Comparison of ENCODE assay signal across 25 mouse cellular contexts in genomic region chr15:32839966-32840365, GRCm38 (mm10).
A peak's percentile ranks its signal among the peaks of the same experiment; 100 is the strongest.
DNase-seq lines count a peak whose midpoint lies in the region; ATAC-seq and TF ChIP-seq lines count a peak whose summit lies in the region.
"Had no signal": no experiment of that assay in that cellular context is flagged by ENCODE, and none has a peak within 500 bp of the region (broad histone marks: within the 10 kb centered on the region; RNA-seq: fewer than 3 reads in every experiment).

No protein-coding gene starts in this region.

- H3K36me3 ChIP-seq in forebrain, embryonic 16.5 days (ENCODE audit: control insufficient read depth, insufficient read depth) = no peaks in the 10 kb centered on the region
- H3K36me3 ChIP-seq in forebrain, embryonic 13.5 days (ENCODE audit: poor library complexity, severe bottlenecking) = no peaks in the 10 kb centered on the region
- no peaks in the 10 kb centered on the region for H3K36me3 ChIP-seq in midbrain, embryonic 16.5 days (ENCODE audit: control insufficient read depth, insufficient read depth, low read length)
- H3K36me3 ChIP-seq: forebrain, embryonic 15.5 days; heart, embryonic 12.5 days; kidney, embryonic 15.5 days; liver, embryonic 15.5 days; lung, embryonic 15.5 days; neural tube, embryonic 12.5 days; stomach, embryonic 15.5 days had no signal

- no peak overlapping the region for H3K4me3 ChIP-seq in forebrain, embryonic 16.5 days (replicated peaks; ENCODE audit: low read length)
- no peak overlapping the region for H3K4me3 ChIP-seq in forebrain, embryonic 13.5 days
- H3K4me3 ChIP-seq in midbrain, embryonic 16.5 days (ENCODE audit: low read depth, low read length) = no peak overlapping the region
- H3K4me3 ChIP-seq: forebrain, embryonic 15.5 days; heart, embryonic 12.5 days; kidney, embryonic 15.5 days; liver, embryonic 15.5 days; lung, embryonic 15.5 days; neural tube, embryonic 12.5 days; stomach, embryonic 15.5 days had no signal

- H3K27ac ChIP-seq in forebrain, embryonic 16.5 days (ENCODE audit: low read length) = no peak overlapping the region
- H3K27ac ChIP-seq in forebrain, embryonic 13.5 days = no peak overlapping the region
- no peak overlapping the region for H3K27ac ChIP-seq in midbrain, embryonic 16.5 days (ENCODE audit: low read length)
- H3K27ac ChIP-seq: forebrain, embryonic 15.5 days; kidney, embryonic 15.5 days; liver, embryonic 15.5 days; lung, embryonic 15.5 days; neural tube, embryonic 12.5 days; stomach, embryonic 15.5 days had no signal

- no peak for TF ChIP-seq POLR2A in brain, embryonic 14.5 days (IDR thresholded peaks at IDR 0.05; ENCODE audit: borderline replicate concordance, extremely low read depth, insufficient read depth, insufficient read length, poor library complexity, severe bottlenecking)

- peak; percentile 5 for DNase-seq in left cerebral cortex, postnatal 4 days
- DNase-seq in left cerebral cortex, adult 8-10 months (ENCODE audit: low spot score in 2 of 2) = no peak
- peak; percentile 47 for DNase-seq in brain, embryonic 14.5 days (ENCODE audit: low read depth)
- no peak for DNase-seq in embryo, embryonic 10.5 days (ENCODE audit: low spot score)
- DNase-seq: cerebellum, adult 8-10 months; gastrocnemius, postnatal 25 days; heart, adult 18-20 months; heart, postnatal 10 days; kidney, postnatal 36 days; liver; lung, postnatal 36 days; thymus, adult 18-20 months; thymus, postnatal 36 days had no signal

- no peak overlapping the region for H3K9ac ChIP-seq in forebrain, embryonic 16.5 days (replicated peaks; ENCODE audit: low read depth, low read length)
- no peak overlapping the region for H3K9ac ChIP-seq in forebrain, embryonic 13.5 days
- H3K9ac ChIP-seq in midbrain, embryonic 16.5 days (ENCODE audit: low read depth, low read length) = no peak overlapping the region
- H3K9ac ChIP-seq: forebrain, embryonic 15.5 days; heart, embryonic 12.5 days; kidney, embryonic 15.5 days; liver, embryonic 15.5 days; lung, embryonic 15.5 days; neural tube, embryonic 12.5 days; stomach, embryonic 15.5 days had no signal

- intact Hi-C loops in left cerebral cortex, postnatal 4 days (cut with DNase I) = no loop called here

- H3K4me2 ChIP-seq in forebrain, embryonic 16.5 days (ENCODE audit: low read length) = no peak overlapping the region
- no peak overlapping the region for H3K4me2 ChIP-seq in forebrain, embryonic 13.5 days
- H3K4me2 ChIP-seq in midbrain, embryonic 16.5 days (ENCODE audit: low read length) = no peak overlapping the region
- H3K4me2 ChIP-seq: forebrain, embryonic 15.5 days; heart, embryonic 12.5 days; kidney, embryonic 15.5 days; liver, embryonic 15.5 days; lung, embryonic 15.5 days; neural tube, embryonic 12.5 days; stomach, embryonic 15.5 days had no signal

- no peaks in the 10 kb centered on the region for H3K27me3 ChIP-seq in forebrain, embryonic 16.5 days (replicated peaks; ENCODE audit: control insufficient read depth, insufficient read depth, low read length)
- no peaks in the 10 kb centered on the region for H3K27me3 ChIP-seq in forebrain, embryonic 13.5 days
- no peaks in the 10 kb centered on the region for H3K27me3 ChIP-seq in midbrain, embryonic 16.5 days (ENCODE audit: control insufficient read depth, insufficient read depth, low read depth, low read length)
- H3K27me3 ChIP-seq: forebrain, embryonic 15.5 days; heart, embryonic 12.5 days; kidney, embryonic 15.5 days; liver, embryonic 15.5 days; lung, embryonic 15.5 days; neural tube, embryonic 12.5 days; stomach, embryonic 15.5 days had no signal

- TF ChIP-seq CTCF in brain, embryonic 14.5 days (IDR thresholded peaks at IDR 0.05; ENCODE audit: borderline replicate concordance, extremely low read depth, insufficient read depth, insufficient read length) = no peak

- peak; percentile 54 for ATAC-seq in forebrain, embryonic 16.5 days
- no peak for ATAC-seq in forebrain, embryonic 13.5 days
- ATAC-seq in midbrain, embryonic 16.5 days = peak; percentile 88
- ATAC-seq in megakaryocyte, adult 5-6 weeks (ENCODE audit: poor library complexity, severe bottlenecking) = no peak
- ATAC-seq: forebrain, embryonic 15.5 days; intestine, postnatal 0 days had no signal

- H3K4me1 ChIP-seq in forebrain, embryonic 16.5 days (replicated peaks; ENCODE audit: control insufficient read depth, insufficient read depth, low read length) = no peaks in the 10 kb centered on the region
- H3K4me1 ChIP-seq in forebrain, embryonic 13.5 days = no peaks in the 10 kb centered on the region
- H3K4me1 ChIP-seq in midbrain, embryonic 16.5 days (ENCODE audit: control insufficient read depth, insufficient read depth, low read length) = no peaks in the 10 kb centered on the region
- H3K4me1 ChIP-seq: forebrain, embryonic 15.5 days; heart, embryonic 12.5 days; kidney, embryonic 15.5 days; liver, embryonic 15.5 days; lung, embryonic 15.5 days; neural tube, embryonic 12.5 days; stomach, embryonic 15.5 days had no signal

- WGBS in forebrain, embryonic 16.5 days = 88% methylated on average over 1 of the region's 1 CpGs
- 84% methylated on average over 1 of the region's 1 CpGs for WGBS in forebrain, embryonic 13.5 days
- WGBS in midbrain, embryonic 16.5 days = 58% methylated on average over 1 of the region's 1 CpGs

- no peaks in the 10 kb centered on the region for H3K9me3 ChIP-seq in forebrain, embryonic 16.5 days (ENCODE audit: control insufficient read depth, low read length)
- no peaks in the 10 kb centered on the region for H3K9me3 ChIP-seq in forebrain, embryonic 13.5 days (replicated peaks)
- no peaks in the 10 kb centered on the region for H3K9me3 ChIP-seq in midbrain, embryonic 16.5 days (replicated peaks; ENCODE audit: control insufficient read depth, low read length, poor library complexity, severe bottlenecking)
- H3K9me3 ChIP-seq: forebrain, embryonic 15.5 days; heart, embryonic 12.5 days; kidney, embryonic 15.5 days; liver, embryonic 15.5 days; lung, embryonic 15.5 days; neural tube, embryonic 12.5 days; stomach, embryonic 15.5 days had no signal

Comparison
In these comparisons a context has a peak if more than half of its experiments do, and no peak if none do; other contexts are left out.
1. ATAC-seq: peak in forebrain, embryonic 16.5 days (single experiment) and midbrain, embryonic 16.5 days (single experiment); none in forebrain, embryonic 13.5 days (single experiment) and megakaryocyte, adult 5-6 weeks (single experiment).
2. DNase-seq: peak in left cerebral cortex, postnatal 4 days (single experiment) and brain, embryonic 14.5 days (single experiment); none in left cerebral cortex, adult 8-10 months (0 of 2) and embryo, embryonic 10.5 days (single experiment).